Mouse (Mus musculus): ENCODE results near the gene Scaper. TPM values are rescaled to one million over a fixed set of nuclear protein-coding genes. Genes with fewer than 3 reads are reported as not detected.

Scaper gene
- polyA plus RNA-seq, 1 experiment from 2014 or later, result 8.2 TPM

- 7% methylated on average over 41 of the region's 41 CpGs for WGBS (ENCODE audit: insufficient replicate concordance)
- ATAC-seq (replicated peaks; ENCODE audit: insufficient number of reproducible peaks, low FRiP score, low TSS enrichment), result no peak
- H3K4me1 ChIP-seq (ENCODE audit: control insufficient read depth, insufficient read depth, low read length), result peaks cover 28% of the 10 kb centered on the region
- H3K27me3 ChIP-seq (ENCODE audit: control insufficient read depth, insufficient read depth, low read length), result peaks cover 86% of the 10 kb centered on the region
- H3K36me3 ChIP-seq (ENCODE audit: control insufficient read depth, insufficient read depth, low read length), result no peaks in the 10 kb centered on the region
- peak overlapping the region; percentile 40 for H3K4me3 ChIP-seq (ENCODE audit: low read depth, low read length)
- H3K9ac ChIP-seq (ENCODE audit: low read depth, low read length), result no peak overlapping the region
- H3K4me2 ChIP-seq, result peak overlapping the region; percentile 59
- no peaks in the 10 kb centered on the region for H3K9me3 ChIP-seq (replicated peaks; ENCODE audit: control insufficient read depth, low read length)
- H3K27ac ChIP-seq (ENCODE audit: low read depth, low read length), result no peak overlapping the region
Measured at GRCm38 (mm10) chr9:55545556-55546175, 392.3 kb downstream of the Scaper start.

- H3K9me3 ChIP-seq (replicated peaks; ENCODE audit: control insufficient read depth, low read length), result no peaks in the 10 kb centered on the region
- ATAC-seq (replicated peaks; ENCODE audit: insufficient number of reproducible peaks, low FRiP score, low TSS enrichment), result no peak
- peak overlapping the region; percentile 40 for H3K4me3 ChIP-seq (ENCODE audit: low read depth, low read length)
- H3K27ac ChIP-seq (ENCODE audit: low read depth, low read length), result no peak overlapping the region
- WGBS (ENCODE audit: insufficient replicate concordance), result 2% methylated on average over 30 of the region's 30 CpGs
- no peak overlapping the region for H3K9ac ChIP-seq (ENCODE audit: low read depth, low read length)
- H3K27me3 ChIP-seq (ENCODE audit: control insufficient read depth, insufficient read depth, low read length), result peaks cover 90% of the 10 kb centered on the region
- H3K4me2 ChIP-seq, result peak overlapping the region; percentile 59
- H3K36me3 ChIP-seq (ENCODE audit: control insufficient read depth, insufficient read depth, low read length), result no peaks in the 10 kb centered on the region
- peaks cover 28% of the 10 kb centered on the region for H3K4me1 ChIP-seq (ENCODE audit: control insufficient read depth, insufficient read depth, low read length)
Measured at GRCm38 (mm10) chr9:55544861-55545555, 392.9 kb downstream of the Scaper start.

GRCm38 (mm10) chr9:55543703-55544401 lies 394.1 kb downstream of the Scaper start:
- H3K9ac ChIP-seq (ENCODE audit: low read depth, low read length), result 0 out of 2 replicates have a peak overlapping the region, but pooled peaks have one; percentile 43
- under 1% methylated on average over 46 of the region's 46 CpGs for WGBS (ENCODE audit: insufficient replicate concordance)

GRCm38 (mm10) chr9:55543336-55543702 lies 394.6 kb downstream of the Scaper start:
- 5% methylated on average over 8 of the region's 8 CpGs for WGBS (ENCODE audit: insufficient replicate concordance)
- ATAC-seq (replicated peaks; ENCODE audit: insufficient number of reproducible peaks, low FRiP score, low TSS enrichment), result no peak
- H3K9me3 ChIP-seq (replicated peaks; ENCODE audit: control insufficient read depth, low read length), result no peaks in the 10 kb centered on the region
- no peak overlapping the region; the same call in 1 of the 2 replicates for H3K4me3 ChIP-seq (ENCODE audit: low read depth, low read length)
- peaks cover 33% of the 10 kb centered on the region for H3K4me1 ChIP-seq (ENCODE audit: control insufficient read depth, insufficient read depth, low read length)
- H3K9ac ChIP-seq (ENCODE audit: low read depth, low read length), result no peak overlapping the region
- peak overlapping the region; percentile 9; the same call in 1 of the 2 replicates for H3K4me2 ChIP-seq
- H3K27ac ChIP-seq (ENCODE audit: low read depth, low read length), result no peak overlapping the region
- peaks cover 90% of the 10 kb centered on the region for H3K27me3 ChIP-seq (ENCODE audit: control insufficient read depth, insufficient read depth, low read length)
- H3K36me3 ChIP-seq (ENCODE audit: control insufficient read depth, insufficient read depth, low read length), result no peaks in the 10 kb centered on the region

More at GRCm38 (mm10) chr9:55543703-55544401, 394.1 kb downstream of the Scaper start:
- ATAC-seq (replicated peaks; ENCODE audit: insufficient number of reproducible peaks, low FRiP score, low TSS enrichment), result no peak
- Histone ChIP-seq H3K9me3 (replicated peaks; ENCODE audit: control insufficient read depth, low read length) (no peaks in the 10 kb centered on the region), H3K27me3 (ENCODE audit: control insufficient read depth, insufficient read depth, low read length) (peaks cover 90% of the 10 kb centered on the region), H3K36me3 (ENCODE audit: control insufficient read depth, insufficient read depth, low read length) (no peaks in the 10 kb centered on the region), H3K4me1 (ENCODE audit: control insufficient read depth, insufficient read depth, low read length) (peaks cover 29% of the 10 kb centered on the region), H3K27ac (ENCODE audit: low read depth, low read length) (no peak overlapping the region), H3K4me3 (ENCODE audit: low read depth, low read length) (peak overlapping the region; percentile 40), H3K4me2 (peak overlapping the region; percentile 59)

DNA sequence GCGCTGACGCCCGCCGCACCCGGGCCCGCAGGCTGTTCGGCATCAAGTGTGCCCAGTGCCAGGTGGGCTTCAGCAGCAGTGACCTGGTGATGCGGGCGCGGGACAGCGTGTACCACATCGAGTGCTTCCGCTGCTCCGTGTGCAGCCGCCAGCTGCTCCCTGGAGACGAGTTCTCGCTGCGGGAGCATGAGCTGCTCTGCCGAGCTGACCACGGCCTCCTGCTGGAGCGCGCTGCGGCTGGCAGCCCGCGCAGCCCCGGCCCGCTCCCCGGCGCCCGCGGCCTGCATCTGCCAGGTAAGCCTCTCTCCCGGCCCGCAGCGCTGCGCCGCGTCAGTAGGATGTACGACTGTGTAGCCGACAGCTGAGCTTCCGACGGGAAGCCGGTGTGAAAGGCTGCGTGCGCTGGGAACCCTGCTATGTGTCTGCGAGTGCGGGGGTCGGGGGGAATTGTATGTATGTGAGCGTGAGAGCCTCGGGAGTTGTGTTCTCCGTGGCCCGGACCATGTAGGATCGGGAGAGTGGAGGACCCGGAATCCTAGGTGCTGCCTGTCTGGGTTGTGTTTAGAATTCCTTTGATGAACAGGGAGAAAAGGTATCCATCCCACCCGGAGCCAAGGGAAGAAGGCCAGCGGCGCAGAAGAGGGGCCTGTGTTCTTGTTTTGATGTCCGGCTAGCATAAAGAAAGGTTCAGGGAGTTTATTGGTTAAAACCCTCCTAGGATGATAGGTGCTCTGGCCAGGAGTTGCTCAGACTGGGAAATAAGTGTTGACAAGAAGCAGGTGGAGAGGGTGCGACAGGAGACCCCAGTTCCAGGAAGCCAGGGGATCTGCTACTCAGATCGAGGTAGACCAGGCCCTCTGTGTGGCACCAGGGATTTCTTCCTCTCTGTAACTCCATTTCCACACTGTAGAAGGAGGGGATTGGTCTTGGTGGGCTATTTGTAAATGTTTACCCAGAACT lies 395.3 kb downstream of the Scaper start:
- peak overlapping the region; percentile 82 for H3K4me2 ChIP-seq
- H3K9ac ChIP-seq (ENCODE audit: low read depth, low read length), result no peak overlapping the region
- no peaks in the 10 kb centered on the region for H3K36me3 ChIP-seq (ENCODE audit: control insufficient read depth, insufficient read depth, low read length)
- H3K27me3 ChIP-seq (ENCODE audit: control insufficient read depth, insufficient read depth, low read length), result peaks cover 88% of the 10 kb centered on the region
- H3K4me3 ChIP-seq (ENCODE audit: low read depth, low read length), result peak overlapping the region; percentile 48
- no peaks in the 10 kb centered on the region for H3K9me3 ChIP-seq (replicated peaks; ENCODE audit: control insufficient read depth, low read length)
- no peak overlapping the region for H3K27ac ChIP-seq (ENCODE audit: low read depth, low read length)
- H3K4me1 ChIP-seq (ENCODE audit: control insufficient read depth, insufficient read depth, low read length), result peaks cover 33% of the 10 kb centered on the region
- ATAC-seq (replicated peaks; ENCODE audit: insufficient number of reproducible peaks, low FRiP score, low TSS enrichment), result no peak
- WGBS (ENCODE audit: insufficient replicate concordance), result 1% methylated on average over 58 of the region's 59 CpGs

DNA sequence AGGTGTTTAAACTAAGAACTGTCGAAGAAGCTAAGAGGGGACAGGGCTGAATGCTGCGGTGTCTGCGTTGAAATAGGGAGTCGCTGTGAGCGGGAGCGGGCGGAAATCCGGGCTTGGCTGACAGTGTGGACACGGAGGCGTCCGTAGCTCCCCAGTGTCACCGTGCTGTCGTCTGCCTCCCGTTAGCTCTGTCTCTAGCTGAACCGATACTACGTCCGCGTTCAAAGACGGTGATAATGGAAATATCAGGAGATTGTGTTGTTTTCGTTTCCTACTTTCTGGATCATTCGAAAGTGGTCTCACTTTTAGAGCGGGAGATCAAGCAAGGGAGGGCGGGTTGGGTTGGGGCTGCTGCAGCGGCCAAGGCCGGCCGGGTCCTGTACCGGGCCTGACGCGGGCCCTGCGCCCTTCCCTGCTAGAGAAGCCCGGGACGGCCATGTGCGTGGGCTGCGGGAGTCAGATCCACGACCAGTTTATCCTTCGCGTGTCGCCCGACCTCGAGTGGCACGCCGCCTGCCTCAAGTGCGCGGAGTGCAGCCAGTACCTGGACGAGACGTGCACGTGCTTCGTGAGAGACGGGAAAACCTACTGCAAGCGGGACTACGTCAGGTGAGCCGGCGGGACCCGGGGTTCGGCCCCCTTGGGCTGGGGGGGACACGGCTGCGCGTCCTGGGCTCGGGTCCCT lies 396.1 kb downstream of the Scaper start:
- no peak for ATAC-seq (replicated peaks; ENCODE audit: insufficient number of reproducible peaks, low FRiP score, low TSS enrichment)
- Histone ChIP-seq H3K4me1 (ENCODE audit: control insufficient read depth, insufficient read depth, low read length) (peaks cover 33% of the 10 kb centered on the region), H3K4me2 (peak overlapping the region; percentile 82), H3K27ac (ENCODE audit: low read depth, low read length) (no peak overlapping the region), H3K36me3 (ENCODE audit: control insufficient read depth, insufficient read depth, low read length) (no peaks in the 10 kb centered on the region), H3K9ac (ENCODE audit: low read depth, low read length) (0 out of 2 replicates have a peak overlapping the region, but pooled peaks have one; percentile 52), H3K9me3 (replicated peaks; ENCODE audit: control insufficient read depth, low read length) (no peaks in the 10 kb centered on the region), H3K4me3 (ENCODE audit: low read depth, low read length) (peak overlapping the region; percentile 48), H3K27me3 (ENCODE audit: control insufficient read depth, insufficient read depth, low read length) (peaks cover 81% of the 10 kb centered on the region)
- WGBS (ENCODE audit: insufficient replicate concordance), result under 1% methylated on average over 59 of the region's 59 CpGs

DNA sequence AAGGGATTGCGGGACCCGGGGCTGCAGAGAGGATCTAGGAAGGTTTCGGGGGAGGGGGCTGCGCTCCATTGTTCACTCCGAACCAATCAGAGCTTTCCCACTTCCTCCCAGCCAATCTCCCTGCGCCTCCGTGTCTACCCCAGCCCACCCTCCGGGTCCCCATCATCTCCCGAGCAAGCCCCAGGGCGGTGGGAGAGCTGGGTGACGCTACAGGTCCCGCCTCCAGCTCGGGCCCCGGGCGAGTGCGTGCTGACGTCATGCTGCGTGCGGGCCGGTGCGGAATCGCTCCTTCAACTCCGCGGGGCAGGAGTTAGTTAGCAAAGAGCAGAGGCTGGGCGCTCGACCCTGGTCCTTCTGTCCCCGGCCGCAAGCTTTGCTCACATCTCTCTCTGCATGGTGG lies 397.0 kb downstream of the Scaper start:
- WGBS (ENCODE audit: insufficient replicate concordance), result under 1% methylated on average over 28 of the region's 28 CpGs
- H3K27ac ChIP-seq (ENCODE audit: low read depth, low read length), result no peak overlapping the region
- H3K9me3 ChIP-seq (replicated peaks; ENCODE audit: control insufficient read depth, low read length), result no peaks in the 10 kb centered on the region
- peaks cover 27% of the 10 kb centered on the region for H3K4me1 ChIP-seq (ENCODE audit: control insufficient read depth, insufficient read depth, low read length)
- peak; percentile 87 for ATAC-seq (replicated peaks; ENCODE audit: insufficient number of reproducible peaks, low FRiP score, low TSS enrichment)
- 0 out of 2 replicates have a peak overlapping the region, but pooled peaks have one; percentile 23 for H3K9ac ChIP-seq (ENCODE audit: low read depth, low read length)
- peaks cover 71% of the 10 kb centered on the region for H3K27me3 ChIP-seq (ENCODE audit: control insufficient read depth, insufficient read depth, low read length)
- peak overlapping the region; percentile 48 for H3K4me3 ChIP-seq (ENCODE audit: low read depth, low read length)
- H3K4me2 ChIP-seq, result peak overlapping the region; percentile 82
- H3K36me3 ChIP-seq (ENCODE audit: control insufficient read depth, insufficient read depth, low read length), result no peaks in the 10 kb centered on the region

Data from heart, embryonic 11.5 days (tissue).